Mouse (Mus musculus) ES-E14 (cell line): Measurements from ENCODE around the gene Fam120a.

ENCODE experiments used
- CHD2 ChIP-seq: IDR thresholded peaks from 2 replicates; pipeline ENCODE4 v1.6.1; 2014; ENCODE audit warnings: mild to moderate bottlenecking, low read depth, low read length, inconsistent platforms
- HCFC1 ChIP-seq: IDR thresholded peaks from 2 replicates; pipeline ENCODE4 v1.6.1; 2012; ENCODE audit warnings: low read length, inconsistent platforms, borderline replicate concordance; ENCODE audit not compliant: insufficient read depth
- MAFK ChIP-seq: IDR thresholded peaks from 2 replicates; pipeline ENCODE4 v1.6.1; 2014; ENCODE audit warnings: mild to moderate bottlenecking, low read depth, low read length, inconsistent platforms; ENCODE audit not compliant: insufficient read depth
- ZNF384 ChIP-seq: IDR thresholded peaks from 2 replicates; pipeline ENCODE4 v1.6.1; 2012; ENCODE audit warnings: low read depth, low read length, inconsistent platforms

DNA sequence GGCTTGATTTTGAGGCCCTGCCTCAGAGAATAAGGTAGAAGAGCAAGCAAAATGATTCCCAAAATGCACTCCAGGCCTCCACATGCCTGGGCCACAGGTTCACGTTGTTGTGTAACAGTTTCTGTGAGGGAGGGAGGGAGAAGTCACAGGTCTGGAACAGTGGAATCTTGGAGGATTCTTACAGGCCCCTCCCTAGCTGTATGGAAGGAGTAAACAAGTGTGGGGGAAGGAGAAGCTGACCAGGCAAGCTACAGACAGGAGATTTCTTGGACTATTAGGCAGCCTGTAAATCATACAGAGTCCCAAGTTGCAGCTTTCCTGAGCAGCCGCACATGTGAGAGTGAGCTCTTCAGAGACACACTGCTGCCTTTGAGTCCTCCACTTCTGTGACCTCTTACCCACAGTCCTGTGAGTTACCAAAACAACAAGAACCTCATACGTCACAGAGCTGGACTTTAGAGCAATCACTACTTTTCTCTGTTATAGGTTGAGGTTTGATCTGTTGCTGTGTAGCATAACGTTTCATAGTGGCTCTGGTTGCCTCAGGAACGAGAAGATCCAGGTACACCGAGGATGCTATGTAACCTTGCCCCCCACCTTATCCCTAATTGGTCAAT, 14.8 kb upstream of the Fam120a start:
- TF ChIP-seq ZNF384 = no peak
- TF ChIP-seq HCFC1 = no peak
- no peak for TF ChIP-seq CHD2
- TF ChIP-seq MAFK = no peak
